Comparison of ENCODE assay signal across 8 mouse cellular contexts in genomic region chr16:5130766-5131165, GRCm38 (mm10). TPM values are rescaled to one million over a fixed set of nuclear protein-coding genes. Genes with fewer than 3 reads are reported as not detected.
A peak's percentile ranks its signal among the peaks of the same experiment; 100 is the strongest.
DNase-seq lines count a peak whose midpoint lies in the region; ATAC-seq lines count a peak whose summit lies in the region.
"Had no signal": no experiment of that assay in that cellular context is flagged by ENCODE, and none has a peak within 500 bp of the region (broad histone marks: within the 10 kb centered on the region; RNA-seq: fewer than 3 reads in every experiment).

No protein-coding gene starts in this region.

- no peak for ATAC-seq in CD4-positive, CD25-positive, alpha-beta regulatory T cell, adult 4 months

- peak; percentile 28 for DNase-seq in MN1 (ENCODE audit: low spot score)
- peak; percentile 82 for DNase-seq in adrenal gland, adult 2 months
- DNase-seq in heart, postnatal 10 days: peak; percentile 72
- DNase-seq in lung, postnatal 25 days (ENCODE audit: low spot score): peak; percentile 92
- no peak for DNase-seq in layer of hippocampus, adult 11-12 months (ENCODE audit: low spot score)
- no peak for DNase-seq in right cerebral cortex, postnatal 25 days

- intact Hi-C loops in heart, postnatal 10 days (cut with DNase I): no loop called here

RNA-seq across cellular contexts. Expression of gene Ppl, which starts 1.5 kb away (rescaled TPM):
- 1 to 10 TPM; 2.0 to 6.5 TPM for total RNA-seq in adrenal gland, adult 2 months (2021)
- polyA plus RNA-seq in adrenal gland, adult 2 months (2012; rRNA removed): 0.59 and 0.66 TPM in 2 replicates
- 1 to 10 TPM; 3.2 to 3.6 TPM for total RNA-seq in heart, postnatal 10 days (2021)
- polyA plus RNA-seq in CD4-positive, CD25-positive, alpha-beta regulatory T cell, adult 4 months (2017; shearing (Covaris generic)): under 1 TPM; 0.11 to 0.23 TPM

RNA-seq across cellular contexts. Expression of gene Sec14l5, which starts 16.1 kb away (rescaled TPM):
- total RNA-seq in adrenal gland, adult 2 months (2021): under 1 TPM in 1 of 2 experiments, not detected in 1; 0.07 TPM
- 0.13 and 0.15 TPM in 2 replicates for polyA plus RNA-seq in adrenal gland, adult 2 months (2012; rRNA removed)
- under 1 TPM; 0.17 to 0.20 TPM for total RNA-seq in heart, postnatal 10 days (2021)
- polyA plus RNA-seq in CD4-positive, CD25-positive, alpha-beta regulatory T cell, adult 4 months (2017; shearing (Covaris generic)): not detected
- polyA plus RNA-seq: large intestine, adult 2 months had no signal

Comparison
In these comparisons a context has a peak if more than half of its experiments do, and no peak if none do; other contexts are left out.
1. DNase-seq: peak in MN1 (single experiment), adrenal gland, adult 2 months (single experiment), heart, postnatal 10 days (2 of 2) and lung, postnatal 25 days (single experiment); none in layer of hippocampus, adult 11-12 months (single experiment) and right cerebral cortex, postnatal 25 days (single experiment).